Mouse (Mus musculus): ENCODE data around the gene Dysf.

The Dysf gene

GRCm38 (mm10) chr6:84119731-84120530 is 111.5 kb downstream of the Dysf start:
- peak; percentile 65 to 77 for DNase-seq

DNA sequence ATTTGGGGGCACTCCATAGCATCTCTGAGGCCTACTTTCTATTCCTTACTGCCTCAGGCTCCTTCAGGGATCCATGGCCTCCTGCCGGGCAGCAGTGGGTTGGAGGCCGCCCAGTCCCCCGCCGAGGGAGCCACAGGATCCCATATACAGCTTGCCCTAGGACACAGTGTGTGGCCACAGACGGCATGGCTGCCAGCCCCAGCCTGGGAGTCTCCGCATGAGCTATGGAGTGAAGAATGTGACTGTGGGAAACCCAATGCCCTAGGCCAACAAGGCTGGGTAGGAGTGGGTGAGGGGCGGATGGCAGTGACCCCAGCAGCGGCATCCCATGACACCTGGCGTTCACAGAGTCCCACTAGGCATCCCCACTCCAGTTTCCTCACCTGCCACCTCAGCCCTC is 116.2 kb downstream of the Dysf start:
- DNase-seq: no peak

DNA sequence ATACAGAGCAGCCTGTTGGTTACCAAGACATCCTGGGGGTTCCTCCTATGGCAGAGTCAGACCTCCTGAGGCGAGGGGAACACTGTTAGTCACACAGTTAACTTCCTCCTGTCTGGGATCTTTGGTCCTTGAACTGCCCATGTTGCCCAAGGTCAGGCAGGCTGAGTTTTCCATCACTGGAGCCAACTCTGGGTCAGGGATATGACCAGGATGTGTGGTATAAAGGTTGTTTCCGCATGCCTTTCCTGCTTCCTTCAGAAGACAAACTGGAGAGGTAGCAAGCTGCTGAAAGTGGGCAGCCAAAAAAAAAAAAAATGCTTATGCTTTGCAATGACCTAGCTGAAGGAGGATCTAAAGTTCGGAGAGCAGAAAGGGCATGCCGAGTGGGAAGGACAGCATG is 116.7 kb downstream of the Dysf start:
- no peak for DNase-seq

GRCm38 (mm10) chr6:84128229-84128628 is 119.8 kb downstream of the Dysf start:
- no peak for DNase-seq

DNA sequence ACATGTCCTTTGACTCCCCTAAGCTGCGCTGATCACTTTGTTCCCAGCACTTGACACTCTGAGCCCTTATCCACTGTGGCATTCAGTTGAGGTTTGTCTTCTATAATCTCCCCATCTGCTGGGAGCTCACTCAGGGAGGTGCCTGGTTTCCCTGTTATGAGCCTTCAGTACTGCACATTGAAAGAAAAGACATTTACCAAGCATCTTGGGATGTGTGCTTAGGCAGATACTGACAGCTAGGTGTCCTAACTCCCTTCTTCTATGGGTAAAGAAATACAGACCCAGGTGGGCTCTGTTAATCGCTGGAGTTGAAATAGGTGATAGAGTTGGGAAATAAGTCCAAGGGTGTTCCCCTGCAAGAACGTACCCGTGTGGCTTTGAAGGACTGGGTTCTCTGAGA is 122.5 kb downstream of the Dysf start:
- no peak for DNase-seq

DNA sequence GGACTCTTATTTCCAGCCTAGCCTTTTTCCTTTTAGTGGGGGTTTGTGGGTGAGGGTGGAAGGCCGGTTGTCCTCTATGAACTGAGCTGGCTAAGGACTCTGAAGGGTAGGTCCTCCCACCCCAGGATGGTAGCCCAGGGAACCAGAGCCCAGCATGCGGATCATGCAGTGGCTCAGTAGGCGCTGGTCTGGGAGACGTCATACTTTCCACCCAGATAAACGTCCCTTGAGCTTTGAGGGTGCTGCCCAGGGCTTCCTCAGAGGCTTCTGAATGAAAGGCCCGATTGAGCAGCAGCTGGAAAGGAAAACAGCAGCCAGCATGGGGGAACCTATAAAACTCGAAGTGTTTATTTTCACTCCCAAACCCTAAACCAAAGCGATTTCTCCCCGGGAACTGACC is 123.1 kb downstream of the Dysf start:
- DNase-seq: no peak

GRCm38 (mm10) chr6:84133053-84133452 is 124.7 kb downstream of the Dysf start:
- DNase-seq: no peak

- DNase-seq: peak; percentile 50 to 52
These were observed 125.8 kb downstream of the Dysf start for GRCm38 (mm10) chr6:84133996-84134721.

GRCm38 (mm10) chr6:84134722-84135394 is 126.5 kb downstream of the Dysf start:
- peak; percentile 91 to 96 for DNase-seq

- peak; percentile 84 to 90 for DNase-seq
These were observed 127.3 kb downstream of the Dysf start for GRCm38 (mm10) chr6:84135709-84136108.

DNA sequence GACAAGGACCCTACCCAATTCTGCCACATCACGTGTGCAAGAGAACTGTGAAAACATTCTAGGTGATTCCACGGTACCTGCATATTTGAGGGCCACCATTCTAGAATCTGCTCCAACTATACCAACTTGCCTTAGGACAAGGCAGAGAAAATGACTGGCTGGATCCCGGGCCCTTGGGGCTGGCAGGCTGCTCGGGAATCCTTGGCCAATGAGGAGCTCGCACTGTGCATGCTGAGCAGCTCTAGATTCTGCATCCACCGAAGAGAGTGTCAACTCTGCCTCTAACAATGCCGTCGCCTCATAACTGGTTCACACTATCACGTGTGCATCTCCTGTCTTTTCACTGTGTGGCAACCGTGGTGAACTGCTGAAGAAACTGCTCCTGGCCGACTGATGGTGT is 128.0 kb downstream of the Dysf start:
- DNase-seq: peak; percentile 49 to 67

- DNase-seq: peak; percentile 84 to 90
These were observed 131.5 kb downstream of the Dysf start for GRCm38 (mm10) chr6:84139932-84140331.

DNA sequence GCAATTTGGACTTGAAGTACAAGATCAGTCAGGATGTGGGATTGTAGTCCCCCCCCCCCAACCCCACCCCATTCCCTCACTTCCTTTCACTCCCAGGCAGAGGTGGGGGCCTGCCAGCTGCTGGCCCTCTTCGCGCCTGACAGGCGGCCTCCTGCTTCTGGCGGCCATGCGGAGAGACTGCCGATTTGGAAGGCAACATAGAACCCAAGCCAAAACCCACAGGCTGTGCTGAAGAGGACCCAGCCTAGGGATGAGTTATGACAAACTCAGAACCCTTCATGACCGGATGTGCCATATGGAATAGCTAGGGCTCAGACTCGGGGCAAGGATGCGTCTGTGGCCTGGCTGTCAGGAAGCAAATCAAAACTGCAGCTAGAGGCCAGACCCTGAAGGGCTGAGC is 134.1 kb downstream of the Dysf start:
- DNase-seq: peak; percentile 71 to 84

DNA sequence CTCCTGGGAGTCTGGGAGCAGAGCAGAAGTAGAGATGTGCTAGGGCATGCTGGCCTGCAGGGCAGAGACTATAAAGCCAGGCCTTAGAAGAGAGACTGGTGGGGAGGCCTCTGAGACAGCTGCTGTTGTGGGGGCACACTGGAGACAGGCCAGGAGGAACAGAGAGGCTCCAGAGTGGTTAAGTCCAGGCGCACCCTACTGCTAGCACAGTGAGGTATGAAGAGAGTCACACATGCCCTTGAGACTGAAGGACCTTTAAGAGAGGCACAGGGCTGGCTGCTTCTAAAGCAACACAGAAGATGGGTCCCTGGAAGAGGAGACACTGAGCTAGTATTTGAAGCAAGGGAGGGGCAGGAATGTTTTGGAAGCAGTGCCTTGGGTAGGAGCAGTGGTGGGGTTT is 134.9 kb downstream of the Dysf start:
- no peak for DNase-seq

- no peak for DNase-seq
These were observed 136.0 kb downstream of the Dysf start for GRCm38 (mm10) chr6:84144393-84144792.

DNA sequence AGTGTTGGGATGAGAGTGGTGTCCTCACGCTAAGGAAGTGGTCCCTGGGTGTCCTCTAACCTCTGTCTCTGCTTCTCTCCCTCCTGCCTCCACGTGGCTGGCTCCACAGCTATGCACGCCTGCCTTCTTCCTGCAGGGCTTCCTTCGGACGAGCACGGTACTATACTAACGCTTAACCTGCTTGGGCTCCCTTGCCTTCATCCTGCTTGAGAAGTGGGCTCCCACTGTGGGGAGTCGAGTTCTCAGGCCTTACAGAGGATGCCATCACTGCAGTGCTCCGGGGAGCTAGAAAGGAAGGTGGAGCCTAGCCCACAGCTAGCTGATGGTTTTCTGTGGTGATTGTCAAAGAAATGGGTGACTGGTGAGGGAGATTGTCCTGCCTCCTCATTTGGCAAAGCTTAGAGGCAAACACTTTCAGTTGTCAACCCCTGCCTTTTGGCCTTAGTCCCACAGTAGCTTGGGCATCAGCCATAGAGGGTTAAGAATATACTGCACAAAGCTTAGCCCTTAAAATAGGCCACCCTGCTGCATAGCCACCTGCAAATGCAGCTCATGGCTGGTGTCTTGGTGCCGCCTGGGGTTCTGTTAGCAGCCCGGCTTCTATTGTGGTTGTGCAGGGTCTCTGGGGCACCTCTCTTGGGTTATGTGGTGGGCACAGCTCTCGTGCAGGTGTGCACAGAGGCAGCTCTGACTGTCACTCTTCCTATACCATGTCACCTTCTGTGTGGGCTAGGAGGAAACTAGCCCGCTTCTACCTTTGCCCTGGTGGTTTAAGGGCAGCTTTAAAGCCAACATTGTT is 139.0 kb downstream of the Dysf start:
- no peak for DNase-seq

GRCm38 (mm10) chr6:84148470-84148869 is 140.1 kb downstream of the Dysf start:
- peak in 1 of 2 experiments; percentile 68 for DNase-seq

GRCm38 (mm10) chr6:84154508-84154907 is 146.1 kb downstream of the Dysf start:
- DNase-seq: no peak

- peak; percentile 53 to 60 for DNase-seq
These were observed 147.4 kb downstream of the Dysf start for GRCm38 (mm10) chr6:84155765-84156164.

DNA sequence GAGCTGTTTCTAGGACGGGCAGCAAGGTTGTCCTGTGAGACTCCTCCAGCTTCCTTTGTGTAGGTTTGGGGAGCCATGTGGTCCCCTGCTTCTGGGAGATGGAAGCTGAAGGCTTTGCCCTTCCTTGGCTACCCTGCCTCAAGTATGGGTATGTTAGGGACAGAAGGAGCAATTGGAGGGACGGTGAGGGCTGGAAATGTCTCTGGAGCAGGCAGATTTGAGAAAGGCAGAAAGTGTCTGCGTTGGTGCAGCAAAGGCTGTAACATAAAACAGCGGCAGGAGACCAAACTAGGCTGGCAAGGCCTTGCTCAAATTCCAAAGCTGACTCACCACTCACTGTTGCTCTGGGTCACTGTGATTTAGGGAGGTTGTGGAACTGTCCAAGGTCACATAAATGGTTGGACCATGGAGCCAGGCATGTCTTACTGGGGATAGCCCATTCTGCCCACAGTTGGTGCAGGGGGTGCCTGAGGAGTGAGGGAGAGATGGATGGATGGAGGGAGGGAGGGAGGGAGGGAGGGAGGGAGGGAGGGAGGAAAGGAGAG is 148.2 kb downstream of the Dysf start:
- no peak for DNase-seq

GRCm38 (mm10) chr6:84159046-84159445 is 150.7 kb downstream of the Dysf start:
- no peak for DNase-seq

DNA sequence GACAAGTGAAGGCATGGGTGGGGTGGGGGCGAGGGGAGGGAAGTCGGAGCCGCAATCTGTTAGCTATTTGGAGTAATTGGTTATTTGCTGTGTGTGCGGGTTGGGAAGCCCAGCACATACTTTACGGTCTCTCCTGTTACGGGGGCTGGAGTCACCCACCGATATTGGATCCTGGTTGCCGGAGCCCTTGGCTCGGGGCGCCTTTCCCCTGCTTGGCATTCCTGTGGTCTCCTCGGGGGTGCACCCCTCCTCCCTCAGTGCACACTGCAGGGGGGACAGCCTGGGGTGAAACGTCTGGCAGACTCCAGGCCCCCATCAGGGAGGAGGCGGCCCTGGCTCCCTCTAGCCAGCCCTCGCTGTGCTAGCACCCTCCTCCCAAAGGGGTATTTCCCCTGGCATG is 159.2 kb downstream of the Dysf start:
- no peak for DNase-seq
